Mouse (Mus musculus) kidney, postnatal 0 days (tissue): ENCODE measurements at regions not wholly inside any gene's neighbourhood (a gene's known extent, or its start where the extent isn't known, plus 50 kb on each side); places are given as distances from the start of the nearest gene placed in this dataset.

Experiments used
- ATAC-seq: fragments of 200-750 bp; cut with Nextera tagmentation; replicated peaks from 2 replicates; pipeline ENCODE4 v1.8.0; 2017; ENCODE audit warnings: low read depth, moderate number of reproducible peaks, moderate TSS enrichment, moderate library complexity; ENCODE audit not compliant: low FRiP score
- DNase-seq: peaks from one replicate; pipeline ENCODE4 v3.0.0-alpha.2; 2016; ENCODE audit warnings: low spot score
- H3K27ac ChIP-seq: fragments of 300-500 bp; sonication (generic); 2 replicates; pipeline ENCODE4 v1.5.1; 2014; ENCODE audit warnings: mild to moderate bottlenecking
- H3K27me3 ChIP-seq: fragments of 300-500 bp; sonication (generic); 2 replicates; pipeline ENCODE4 v1.6.1; 2014; ENCODE audit warnings: low read length, mixed read lengths; ENCODE audit not compliant: insufficient read depth
- H3K36me3 ChIP-seq: fragments of 300-500 bp; sonication (generic); 2 replicates; pipeline ENCODE4 v1.6.1; 2014; ENCODE audit warnings: low read length, mixed read lengths; ENCODE audit not compliant: insufficient read depth
- H3K4me1 ChIP-seq: fragments of 300-500 bp; sonication (generic); replicated peaks from 2 replicates; pipeline ENCODE4 v1.6.1; 2014; ENCODE audit warnings: antibody characterized with exemption, low read length, mixed read lengths; ENCODE audit not compliant: insufficient read depth
- H3K4me2 ChIP-seq: fragments of 300-500 bp; sonication (generic); 2 replicates; pipeline ENCODE4 v1.6.1; 2014; ENCODE audit warnings: mild to moderate bottlenecking, low read length, moderate library complexity, mixed read lengths
- H3K4me3 ChIP-seq: fragments of 300-500 bp; sonication (generic); replicated peaks from 2 replicates; pipeline ENCODE4 v1.5.1; 2014; ENCODE audit warnings: low read depth, low read length
- H3K9ac ChIP-seq: fragments of 300-500 bp; sonication (generic); 2 replicates; pipeline ENCODE4 v1.6.1; 2014; ENCODE audit warnings: low read depth, low read length
- H3K9me3 ChIP-seq: fragments of 300-500 bp; sonication (generic); replicated peaks from 2 replicates; pipeline ENCODE4 v1.6.1; 2016; ENCODE audit warnings: low read length, inconsistent platforms, mixed read lengths
- CTCF ChIP-seq: IDR thresholded peaks from 2 replicates; pipeline ENCODE4 v1.5.1; 2016; ENCODE audit warnings: antibody characterized with exemption, low read depth, mild to moderate bottlenecking, moderate library complexity
- WGBS: fragments of 180-500 bp; shearing (Covaris S2); extraction: QIAGEN DNeasy Blood & Tissue Kit; methylation state at CpG from one replicate; pipeline ENCODE4 v1.1.7; 2014; 5-methylcytosine and 5-hydroxymethylcytosine counted together

GRCm38 (mm10) chr9:112905955-112906354 lies 670.2 kb upstream of the Arpp21 start:
- H3K36me3 ChIP-seq, result no peaks in the 10 kb centered on the region
- WGBS, result 87% methylated on average over 6 of the region's 6 CpGs
- DNase-seq (no peak), ATAC-seq (no peak)
- no peak overlapping the region for H3K4me2 ChIP-seq
- no peaks in the 10 kb centered on the region for H3K9me3 ChIP-seq
- no peaks in the 10 kb centered on the region for H3K27me3 ChIP-seq
- no peak overlapping the region for H3K27ac ChIP-seq
- H3K4me3 ChIP-seq, result no peak overlapping the region
- no peak overlapping the region for H3K9ac ChIP-seq
- no peak for TF ChIP-seq CTCF
- no peaks in the 10 kb centered on the region for H3K4me1 ChIP-seq

GRCm38 (mm10) chr9:112864921-112865320 lies 629.2 kb upstream of the Arpp21 start:
- DNase-seq (peak; percentile 76), ATAC-seq (no peak)
- 0% methylated on average over 1 of the region's 1 CpGs for WGBS
- Histone ChIP-seq H3K36me3 (no peaks in the 10 kb centered on the region), H3K9ac (no peak overlapping the region), H3K27ac (no peak overlapping the region), H3K27me3 (no peaks in the 10 kb centered on the region), H3K9me3 (no peaks in the 10 kb centered on the region), H3K4me2 (no peak overlapping the region), H3K4me1 (no peaks in the 10 kb centered on the region), H3K4me3 (no peak overlapping the region)
- TF ChIP-seq CTCF, result no peak

- 62% methylated on average over 8 of the region's 8 CpGs for WGBS
- ATAC-seq, result no peak
Observed at GRCm38 (mm10) chr9:112861136-112861535, 625.4 kb upstream of the Arpp21 start.

GRCm38 (mm10) chr9:112860307-112860893 lies 624.7 kb upstream of the Arpp21 start:
- no peak for ATAC-seq

More at GRCm38 (mm10) chr9:112861136-112861535, 625.4 kb upstream of the Arpp21 start:
- no peaks in the 10 kb centered on the region for H3K4me1 ChIP-seq
- H3K9ac ChIP-seq, result no peak overlapping the region
- H3K4me3 ChIP-seq, result no peak overlapping the region
- no peak overlapping the region for H3K27ac ChIP-seq
- H3K9me3 ChIP-seq, result no peaks in the 10 kb centered on the region
- no peaks in the 10 kb centered on the region for H3K27me3 ChIP-seq
- no peak for TF ChIP-seq CTCF
- DNase-seq, result no peak
- H3K36me3 ChIP-seq, result no peaks in the 10 kb centered on the region
- no peak overlapping the region for H3K4me2 ChIP-seq

GRCm38 (mm10) chr9:112841473-112841872 lies 605.7 kb upstream of the Arpp21 start:
- no peak overlapping the region for H3K27ac ChIP-seq
- H3K27me3 ChIP-seq, result no peaks in the 10 kb centered on the region
- WGBS, result 19% methylated on average over 6 of the region's 6 CpGs
- DNase-seq (peak; percentile 3), ATAC-seq (no peak)
- no peak overlapping the region for H3K9ac ChIP-seq
- H3K4me1 ChIP-seq, result no peaks in the 10 kb centered on the region
- no peaks in the 10 kb centered on the region for H3K9me3 ChIP-seq
- no peak overlapping the region for H3K4me3 ChIP-seq
- no peak for TF ChIP-seq CTCF
- H3K4me2 ChIP-seq, result no peak overlapping the region
- no peaks in the 10 kb centered on the region for H3K36me3 ChIP-seq

More at GRCm38 (mm10) chr9:112860307-112860893, 624.7 kb upstream of the Arpp21 start:
- Histone ChIP-seq H3K36me3 (no peaks in the 10 kb centered on the region), H3K27ac (no peak overlapping the region), H3K27me3 (no peaks in the 10 kb centered on the region), H3K4me1 (no peaks in the 10 kb centered on the region), H3K4me3 (no peak overlapping the region), H3K4me2 (no peak overlapping the region), H3K9ac (no peak overlapping the region), H3K9me3 (no peaks in the 10 kb centered on the region)
- TF ChIP-seq CTCF, result no peak
- WGBS, result 43% methylated on average over 3 of the region's 3 CpGs
- no peak for DNase-seq

- no peak for DNase-seq
Observed at GRCm38 (mm10) chr9:112839071-112839793, 603.5 kb upstream of the Arpp21 start.

More at GRCm38 (mm10) chr9:112839071-112839793, 603.5 kb upstream of the Arpp21 start:
- Histone ChIP-seq H3K9me3 (no peaks in the 10 kb centered on the region), H3K4me1 (no peaks in the 10 kb centered on the region), H3K4me2 (no peak overlapping the region), H3K9ac (no peak overlapping the region), H3K27ac (no peak overlapping the region), H3K36me3 (no peaks in the 10 kb centered on the region), H3K27me3 (no peaks in the 10 kb centered on the region), H3K4me3 (no peak overlapping the region)
- WGBS, result 82% methylated on average over 7 of the region's 7 CpGs
- TF ChIP-seq CTCF, result no peak
- ATAC-seq, result no peak
